Mouse (Mus musculus) adrenal gland, postnatal 36 days (tissue): Measurements from ENCODE around the gene Grap2. TPM values are rescaled to one million over a fixed set of nuclear protein-coding genes. Genes with fewer than 3 reads are reported as not detected.
A peak's percentile ranks its signal among the peaks of the same experiment; 100 is the strongest.

ENCODE experiments used
- DNase-seq, 2 experiments: peaks; one replicate each; pipeline ENCODE4 v3.0.0; 2021; ENCODE audit warnings: mixed read lengths in 1 of 2
- long read RNA-seq, 2 experiments: library from polyadenylated mRNA; stranded (forward); transcript quantifications; one replicate each; pipeline ENCODE4 v2.0.0; 2021; ENCODE audit warnings: borderline sequencing depth in 2 of 2
- total RNA-seq, 2 experiments: library from RNA; stranded (reverse); gene quantifications; 2 replicates each; pipeline ENCODE4 v1.2.3; 2021

Gene Grap2
- under 1 TPM; 0.70 to 0.76 TPM for total RNA-seq
- long read RNA-seq, experiment 1 = 0 reads
- long read RNA-seq, experiment 2 = 0 reads

- DNase-seq = peak in 1 of 2 experiments; percentile 15
These were observed at the start of gene Grap2 for GRCm38 (mm10) chr15:80572291-80572690. TSS of gene Grap2 (plus strand) at chr15:80572594.

GRCm38 (mm10) chr15:80529955-80530869 lies 42.2 kb upstream of the Grap2 start:
- DNase-seq = no peak

GRCm38 (mm10) chr15:80531026-80531425 lies 41.4 kb upstream of the Grap2 start:
- no peak for DNase-seq

GRCm38 (mm10) chr15:80532281-80533072 lies 39.9 kb upstream of the Grap2 start:
- DNase-seq = no peak

- no peak for DNase-seq
These were observed 39.1 kb upstream of the Grap2 start for GRCm38 (mm10) chr15:80533274-80533673.

GRCm38 (mm10) chr15:80536051-80536450 lies 36.3 kb upstream of the Grap2 start:
- DNase-seq = no peak

GRCm38 (mm10) chr15:80538075-80538474 lies 34.3 kb upstream of the Grap2 start:
- no peak for DNase-seq

GRCm38 (mm10) chr15:80538671-80539340 lies 33.6 kb upstream of the Grap2 start:
- DNase-seq = no peak

- DNase-seq = no peak
These were observed 28.3 kb upstream of the Grap2 start for GRCm38 (mm10) chr15:80544115-80544514.

GRCm38 (mm10) chr15:80545430-80545829 lies 27.0 kb upstream of the Grap2 start:
- DNase-seq = no peak

- DNase-seq = no peak
These were observed 17.3 kb upstream of the Grap2 start for GRCm38 (mm10) chr15:80554860-80555822.

GRCm38 (mm10) chr15:80556021-80556420 lies 16.4 kb upstream of the Grap2 start:
- no peak for DNase-seq

- no peak for DNase-seq
These were observed 14.6 kb upstream of the Grap2 start for GRCm38 (mm10) chr15:80557745-80558144.

GRCm38 (mm10) chr15:80559534-80559933 lies 12.9 kb upstream of the Grap2 start:
- no peak for DNase-seq

GRCm38 (mm10) chr15:80559978-80560377 lies 12.4 kb upstream of the Grap2 start:
- no peak for DNase-seq

GRCm38 (mm10) chr15:80560646-80561580 lies 11.5 kb upstream of the Grap2 start:
- DNase-seq = peak; percentile 54 to 55

- no peak for DNase-seq
These were observed 9.9 kb upstream of the Grap2 start for GRCm38 (mm10) chr15:80562446-80562845.

- no peak for DNase-seq
These were observed 8.7 kb upstream of the Grap2 start for GRCm38 (mm10) chr15:80563634-80564208.

- DNase-seq = no peak
These were observed 7.2 kb upstream of the Grap2 start, which contains the start of gene Enthd1 for GRCm38 (mm10) chr15:80565106-80565665. TSS of gene Enthd1 (minus strand) at chr15:80565156.
